Mouse (Mus musculus): Measurements from ENCODE around the gene Olfr606. TPM values are rescaled to one million over a fixed set of nuclear protein-coding genes. Genes with fewer than 3 reads are reported as not detected.
"Not testable (repeated sequence)": the region's sequence is repeated elsewhere in the genome, so short reads cannot be mapped to it uniquely, and the experiment has no call there.

Olfr606 gene
- total RNA-seq (2021): not detected
- long read RNA-seq, experiment 1: 0 reads
- long read RNA-seq, experiment 2: 0 reads

GRCm38 (mm10) chr7:103448746-103449145 is at the start of gene Olfr606:
Gene Olfr606, plus strand, starts transcription at chr7:103449046.
- Histone ChIP-seq H3K4me3 (no peak within 1 kb of the TSS), H3K27ac (no peak within 1 kb of the TSS)
- TF ChIP-seq CTCF (conservative IDR thresholded peaks at IDR 0.05): no peak
- no peak for DNase-seq (ENCODE audit: low spot score in 2 of 2)

- not testable (repeated sequence) for H3K27ac ChIP-seq; DNase-seq (ENCODE audit: low spot score in 2 of 2); H3K4me3 ChIP-seq
Measured at GRCm38 (mm10) chr7:103406521-103407055, 42.3 kb upstream of the Olfr606 start.

GRCm38 (mm10) chr7:103414772-103415171 is 34.1 kb upstream of the Olfr606 start, which contains the start of gene Usp17lc:
Gene Usp17lc, plus strand, starts transcription at chr7:103415072.
- not testable (repeated sequence) for H3K27ac ChIP-seq; H3K4me3 ChIP-seq; DNase-seq (ENCODE audit: low spot score in 2 of 2)

GRCm38 (mm10) chr7:103445339-103445738 is 3.5 kb upstream of the Olfr606 start, which contains the start of gene Olfr605:
Gene Olfr605, minus strand, starts transcription at chr7:103445439.
- no peak within 1 kb of the TSS for H3K4me3 ChIP-seq
- H3K27ac ChIP-seq: no peak within 1 kb of the TSS
- no peak for DNase-seq (ENCODE audit: low spot score in 2 of 2)
- TF ChIP-seq CTCF (conservative IDR thresholded peaks at IDR 0.05): no peak

GRCm38 (mm10) chr7:103460590-103460989 is 11.7 kb downstream of the Olfr606 start:
- no peak for TF ChIP-seq CTCF (conservative IDR thresholded peaks at IDR 0.05)
- DNase-seq (ENCODE audit: low spot score in 2 of 2): no peak
- Histone ChIP-seq H3K27ac (no peak overlapping the region), H3K4me3 (no peak overlapping the region)

- H3K27ac ChIP-seq: no peak within 1 kb of the TSS
- TF ChIP-seq CTCF (conservative IDR thresholded peaks at IDR 0.05): no peak
- DNase-seq (ENCODE audit: low spot score in 2 of 2): no peak
Measured at GRCm38 (mm10) chr7:103469577-103469976, 20.7 kb downstream of the Olfr606 start, which contains the start of gene Olfr608. Gene Olfr608, plus strand, starts transcription at chr7:103469877.

GRCm38 (mm10) chr7:103477106-103477505 is 28.3 kb downstream of the Olfr606 start:
- H3K27ac ChIP-seq; H3K4me3 ChIP-seq; DNase-seq (ENCODE audit: low spot score in 2 of 2): not testable (repeated sequence)

More at GRCm38 (mm10) chr7:103469577-103469976, 20.7 kb downstream of the Olfr606 start, which contains the start of gene Olfr608:
- no peak within 1 kb of the TSS for H3K4me3 ChIP-seq

- no peak for DNase-seq (ENCODE audit: low spot score in 2 of 2)
- no peak for TF ChIP-seq CTCF (conservative IDR thresholded peaks at IDR 0.05)
- Histone ChIP-seq H3K4me3 (no peak within 1 kb of the TSS), H3K27ac (no peak within 1 kb of the TSS)
Measured at GRCm38 (mm10) chr7:103497962-103498361, 49.1 kb downstream of the Olfr606 start, which contains the start of gene Olfr609. Gene Olfr609, minus strand, starts transcription at chr7:103498062.

Small RNA genes lying within 50 kb of the gene (microRNA-seq; reads per million reads assigned to microRNA genes)
- 0 reads per million in 2 experiments for gene Gm25774

Other genes starting within 250 kb of the Olfr606 start
- not detected for gene Olfr593, start 237.2 kb upstream of the Olfr606 start, total RNA-seq (2021)
- gene Olfr594, start 232.1 kb upstream of the Olfr606 start, total RNA-seq (2021): not detected
- gene Usp17ld, start 196.5 kb upstream of the Olfr606 start, total RNA-seq (2021): not detected
- not detected for gene Olfr596, start 143.4 kb upstream of the Olfr606 start, total RNA-seq (2021)
- not detected for gene Olfr597, start 132.7 kb upstream of the Olfr606 start, total RNA-seq (2021)
- gene Olfr598, start 125.5 kb upstream of the Olfr606 start, total RNA-seq (2021): not detected
- gene Olfr599, start 113.1 kb upstream of the Olfr606 start, total RNA-seq (2021): not detected
- gene Olfr600, start 99.4 kb upstream of the Olfr606 start, total RNA-seq (2021): not detected
- not detected for gene Olfr601, start 86.4 kb upstream of the Olfr606 start, total RNA-seq (2021)
- not detected for gene Olfr603, start 62.9 kb upstream of the Olfr606 start, total RNA-seq (2021)
- gene Usp17lc, start 34.0 kb upstream of the Olfr606 start, total RNA-seq (2021): not detected
- not detected for gene Olfr605, start 3.6 kb upstream of the Olfr606 start, total RNA-seq (2021)
- not detected for gene Olfr607, start 15.1 kb downstream of the Olfr606 start, total RNA-seq (2021)
- gene Olfr608, start 20.8 kb downstream of the Olfr606 start, total RNA-seq (2021): not detected
- gene Olfr609, start 49.0 kb downstream of the Olfr606 start, total RNA-seq (2021): not detected
- not detected for gene Olfr610, start 63.1 kb downstream of the Olfr606 start, total RNA-seq (2021)
- not detected for gene Olfr611, start 71.8 kb downstream of the Olfr606 start, total RNA-seq (2021)
- not detected for gene Olfr612, start 93.7 kb downstream of the Olfr606 start, total RNA-seq (2021)
- not detected for gene Olfr613, start 99.0 kb downstream of the Olfr606 start, total RNA-seq (2021)
- not detected for gene Olfr615, start 107.0 kb downstream of the Olfr606 start, total RNA-seq (2021)
- gene Olfr616, start 120.1 kb downstream of the Olfr606 start, total RNA-seq (2021): not detected
- not detected for gene Olfr617, start 124.0 kb downstream of the Olfr606 start, total RNA-seq (2021)
- not detected for gene Olfr618, start 141.1 kb downstream of the Olfr606 start, total RNA-seq (2021)
- gene Olfr619, start 151.5 kb downstream of the Olfr606 start, total RNA-seq (2021): not detected
- not detected for gene Olfr620, start 163.5 kb downstream of the Olfr606 start, total RNA-seq (2021)
- not detected for gene Olfr622, start 193.7 kb downstream of the Olfr606 start, total RNA-seq (2021)
- not detected for gene Olfr623, start 214.7 kb downstream of the Olfr606 start, total RNA-seq (2021)
- gene Olfr624, start 222.1 kb downstream of the Olfr606 start, total RNA-seq (2021): under 1 TPM in 1 of 2 experiments, not detected in 1; 0.08 TPM
- gene Olfr625-ps1, start 233.7 kb downstream of the Olfr606 start, total RNA-seq (2021): not detected

Measured in layer of hippocampus, adult 2 months (tissue).